Mouse (Mus musculus) heart, embryonic 14.5 days (tissue): ENCODE measurements around the gene Apoc4. TPM values are rescaled to one million over a fixed set of nuclear protein-coding genes. Genes with fewer than 3 reads are reported as not detected.

Experiments used
- ATAC-seq: fragments of 200-750 bp; cut with Nextera tagmentation; 2 replicates; pipeline ENCODE4 v1.8.0; 2017; ENCODE audit warnings: low read depth, moderate TSS enrichment; ENCODE audit not compliant: insufficient number of reproducible peaks, insufficient read depth, low FRiP score
- H3K27ac ChIP-seq, 2 experiments: fragments of 200-500 bp in 1 of 2; fragments of 300-500 bp in 1 of 2; sonication (generic) in 1 of 2; replicated peaks in 1 of 2; 2 replicates each; pipeline ENCODE4 v1.5.1; 2012 to 2014; ENCODE audit warnings: low read depth in 2 of 2, low read length in 2 of 2, control low read depth in 1 of 2, mild to moderate bottlenecking in 1 of 2, mixed read lengths in 1 of 2; ENCODE audit not compliant: control insufficient read depth in 1 of 2, insufficient read depth in 1 of 2
- H3K27me3 ChIP-seq: fragments of 300-500 bp; sonication (generic); 2 replicates; pipeline ENCODE4 v1.6.1; 2014; ENCODE audit warnings: mild to moderate bottlenecking, low read length, control low read depth; ENCODE audit not compliant: control insufficient read depth, insufficient read depth
- H3K36me3 ChIP-seq: fragments of 300-500 bp; sonication (generic); 2 replicates; pipeline ENCODE4 v1.6.1; 2014; ENCODE audit warnings: mild to moderate bottlenecking, control low read depth, low read length, mixed read lengths; ENCODE audit not compliant: control insufficient read depth, insufficient read depth
- H3K4me1 ChIP-seq, 2 experiments: fragments of 200-500 bp in 1 of 2; fragments of 300-500 bp in 1 of 2; sonication (generic) in 1 of 2; 2 replicates each; pipeline ENCODE4 v1.6.1; 2012 to 2014; ENCODE audit warnings: low read length in 2 of 2, control low read depth in 1 of 2, mixed read lengths in 1 of 2; ENCODE audit not compliant: control insufficient read depth in 2 of 2, insufficient read depth in 2 of 2
- H3K4me2 ChIP-seq: fragments of 300-500 bp; sonication (generic); 2 replicates; pipeline ENCODE4 v1.6.1; 2014; ENCODE audit warnings: mild to moderate bottlenecking, low read length
- H3K4me3 ChIP-seq, 2 experiments: fragments of 200-500 bp in 1 of 2; fragments of 300-500 bp in 1 of 2; sonication (generic) in 1 of 2; 2 replicates each; pipeline ENCODE4 v1.5.1; 2012 to 2014; ENCODE audit warnings: low read length in 2 of 2, mild to moderate bottlenecking in 2 of 2, control low read depth in 1 of 2, low read depth in 1 of 2, moderate library complexity in 1 of 2; ENCODE audit not compliant: control insufficient read depth in 1 of 2, insufficient read depth in 1 of 2
- H3K9ac ChIP-seq: fragments of 300-500 bp; sonication (generic); 2 replicates; pipeline ENCODE4 v1.6.1; 2014; ENCODE audit warnings: mild to moderate bottlenecking, low read length
- H3K9me3 ChIP-seq: fragments of 300-500 bp; sonication (generic); 2 replicates; pipeline ENCODE4 v1.6.1; 2016; ENCODE audit warnings: low read length, control low read depth; ENCODE audit not compliant: control insufficient read depth
- WGBS: fragments of 180-500 bp; shearing (Covaris S2); extraction: QIAGEN DNeasy Blood & Tissue Kit; methylation state at CpG from one replicate; pipeline ENCODE4 v1.1.7; 2014; 5-methylcytosine and 5-hydroxymethylcytosine counted together
- polyA plus RNA-seq: library from polyadenylated mRNA; unstranded; fragments of >200 nt; fragmentation: Nextera tagmentation; extraction: Ambion mirVana; gene quantifications from 2 replicates; pipeline ENCODE4 v1.2.1, GENCODE M21; 2014

Gene Apoc4
- polyA plus RNA-seq = 0.31 TPM in 1 of 2 replicates, not detected in the other

GRCm38 (mm10) chr7:19681202-19681694, at the start of gene Apoc4, which contains the start of gene Gm44805:
Gene Apoc4 (minus strand): TSS chr7:19681479.
Gene Gm44805 (minus strand): TSS chr7:19681423.
- no peaks in the 10 kb centered on the region for H3K36me3 ChIP-seq
- no peak within 1 kb of the TSS for H3K4me2 ChIP-seq
- no peaks in the 10 kb centered on the region for H3K27me3 ChIP-seq
- no peaks in the 10 kb centered on the region for H3K9me3 ChIP-seq
- no peak within 1 kb of the TSS for H3K27ac ChIP-seq
- 36% methylated on average over 8 of the region's 8 CpGs for WGBS
- peaks cover 0 to 4% of the 10 kb centered on the region in 2 experiments; a peak in 1 of 4 replicates for H3K4me1 ChIP-seq
- no peak within 1 kb of the TSS for H3K4me3 ChIP-seq
- ATAC-seq = no peak
- 0 out of 2 replicates have a peak within 1 kb of the TSS, but pooled peaks have one; percentile 21 for H3K9ac ChIP-seq

DNA sequence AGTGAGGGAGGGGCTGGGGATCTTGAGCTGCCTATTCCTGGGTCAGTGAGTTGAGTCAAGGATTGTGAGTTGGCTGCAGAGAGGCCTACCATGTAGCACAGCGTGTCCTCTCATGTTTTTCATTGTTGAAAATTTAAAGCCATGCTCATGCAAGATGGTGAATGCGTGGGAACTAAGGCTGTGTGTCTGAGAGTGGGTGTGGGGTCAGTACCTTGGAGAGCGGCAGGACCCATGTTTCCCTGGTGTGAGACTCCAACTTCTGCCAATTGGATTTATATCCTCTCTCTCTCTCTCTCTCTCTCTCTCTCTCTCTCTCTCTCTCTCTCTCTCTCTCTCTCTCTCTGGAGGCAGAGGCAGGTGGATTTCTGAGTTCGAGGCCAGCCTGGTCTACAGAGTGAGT, 45.3 kb upstream of the Apoc4 start:
- H3K27ac ChIP-seq = no peak overlapping the region
- no peak overlapping the region for H3K9ac ChIP-seq
- no peak overlapping the region for H3K4me3 ChIP-seq
- peaks cover 0 to 2% of the 10 kb centered on the region in 2 experiments; a peak in 1 of 4 replicates for H3K4me1 ChIP-seq
- no peak overlapping the region for H3K4me2 ChIP-seq
- WGBS = 87% methylated on average over 4 of the region's 4 CpGs
- no peak for ATAC-seq
- H3K9me3 ChIP-seq = peaks cover 3% of the 10 kb centered on the region
- peaks cover 86% of the 10 kb centered on the region for H3K36me3 ChIP-seq
- no peaks in the 10 kb centered on the region for H3K27me3 ChIP-seq

GRCm38 (mm10) chr7:19724167-19724566, 42.9 kb upstream of the Apoc4 start:
- no peak overlapping the region for H3K9ac ChIP-seq
- no peak overlapping the region for H3K4me2 ChIP-seq
- H3K27ac ChIP-seq = no peak overlapping the region
- ATAC-seq = no peak
- H3K27me3 ChIP-seq = no peaks in the 10 kb centered on the region
- 95% methylated on average over 12 of the region's 12 CpGs for WGBS
- no peak overlapping the region for H3K4me3 ChIP-seq
- peaks cover 82% of the 10 kb centered on the region for H3K36me3 ChIP-seq
- peaks cover 15% of the 10 kb centered on the region for H3K9me3 ChIP-seq
- H3K4me1 ChIP-seq = peaks cover 0 to 2% of the 10 kb centered on the region in 2 experiments; a peak in 1 of 4 replicates

GRCm38 (mm10) chr7:19722754-19723195, 41.5 kb upstream of the Apoc4 start:
- Histone ChIP-seq H3K4me1 (peaks cover 0 to 2% of the 10 kb centered on the region in 2 experiments; a peak in 1 of 4 replicates), H3K27me3 (no peaks in the 10 kb centered on the region), H3K9ac (no peak overlapping the region), H3K4me3 (no peak overlapping the region), H3K27ac (peak overlapping the region; percentile 78 to 82), H3K36me3 (peaks cover 79% of the 10 kb centered on the region), H3K9me3 (peaks cover 15% of the 10 kb centered on the region), H3K4me2 (no peak overlapping the region)
- ATAC-seq = peak; percentile 65; the same call in 1 of the 2 replicates
- WGBS = 78% methylated on average over 6 of the region's 6 CpGs

GRCm38 (mm10) chr7:19719200-19719599, 37.9 kb upstream of the Apoc4 start:
- Histone ChIP-seq H3K4me3 (no peak overlapping the region), H3K27me3 (no peaks in the 10 kb centered on the region), H3K9me3 (peaks cover 15% of the 10 kb centered on the region), H3K4me1 (peaks cover 2 to 11% of the 10 kb centered on the region in 2 experiments), H3K27ac (no peak overlapping the region), H3K9ac (no peak overlapping the region), H3K4me2 (no peak overlapping the region), H3K36me3 (peaks cover 57% of the 10 kb centered on the region)
- 88% methylated on average over 4 of the region's 4 CpGs for WGBS
- ATAC-seq = no peak

DNA sequence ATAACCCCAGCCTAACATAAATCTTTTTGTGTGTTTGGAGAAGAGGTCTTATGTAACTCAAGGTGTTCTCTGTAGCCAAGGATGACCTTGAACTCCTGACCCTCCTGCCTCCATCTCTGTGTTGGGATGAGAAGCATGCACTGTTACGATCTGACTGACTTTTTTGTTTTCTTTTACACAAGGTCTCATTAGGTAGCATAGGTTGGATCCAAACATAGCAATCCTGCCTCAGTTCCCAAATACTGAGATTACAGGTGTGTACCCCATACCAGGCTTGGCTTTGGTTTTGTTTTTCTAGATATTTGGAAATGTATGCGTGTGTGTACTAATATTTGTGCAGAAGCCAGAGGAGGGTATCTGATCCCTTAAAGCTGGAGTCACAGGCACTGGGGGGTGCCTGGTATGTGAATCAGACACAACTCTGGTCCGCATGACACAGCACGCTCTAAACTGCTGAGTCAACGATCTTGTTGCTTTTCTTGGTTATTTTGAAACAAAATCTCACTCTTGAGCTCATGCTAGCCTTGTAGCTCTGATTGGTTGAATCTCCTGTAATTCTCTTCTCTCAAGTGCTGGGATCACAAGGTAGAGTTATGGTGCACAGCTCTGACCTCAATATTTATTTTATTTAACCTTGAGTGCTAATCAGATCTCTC, 37.1 kb upstream of the Apoc4 start:
- H3K9me3 ChIP-seq = peaks cover 15% of the 10 kb centered on the region
- H3K4me1 ChIP-seq = peaks cover 4 to 18% of the 10 kb centered on the region in 2 experiments
- no peak for ATAC-seq
- H3K4me2 ChIP-seq = no peak overlapping the region
- no peaks in the 10 kb centered on the region for H3K27me3 ChIP-seq
- peaks cover 57% of the 10 kb centered on the region for H3K36me3 ChIP-seq
- no peak overlapping the region for H3K9ac ChIP-seq
- H3K4me3 ChIP-seq = no peak overlapping the region
- WGBS = 92% methylated on average over 5 of the region's 5 CpGs
- H3K27ac ChIP-seq = no peak overlapping the region

GRCm38 (mm10) chr7:19717346-19717745, 36.1 kb upstream of the Apoc4 start:
- ATAC-seq = no peak

More at GRCm38 (mm10) chr7:19717346-19717745, 36.1 kb upstream of the Apoc4 start:
- Histone ChIP-seq H3K27ac (no peak overlapping the region), H3K4me1 (peaks cover 3 to 19% of the 10 kb centered on the region in 2 experiments), H3K9me3 (peaks cover 15% of the 10 kb centered on the region), H3K4me2 (no peak overlapping the region), H3K4me3 (no peak overlapping the region), H3K27me3 (no peaks in the 10 kb centered on the region), H3K9ac (no peak overlapping the region), H3K36me3 (peaks cover 57% of the 10 kb centered on the region)
- WGBS = 84% methylated on average over 4 of the region's 4 CpGs
